Mouse (Mus musculus): ENCODE results near the gene Ttc12. TPM values are rescaled to one million over a fixed set of nuclear protein-coding genes. Genes with fewer than 3 reads are reported as not detected.

Gene Ttc12
- polyA plus RNA-seq (2012; rRNA removed), result 2.5 and 3.3 TPM in 2 replicates

- H3K4me3 ChIP-seq (ENCODE audit: control insufficient read depth, insufficient read depth, low read length), result peak within 1 kb of the TSS; percentile 70
- TF ChIP-seq POLR2A (IDR thresholded peaks at IDR 0.05; ENCODE audit: control insufficient read depth, extremely low read depth, insufficient read depth, low read length, poor library complexity) (0 out of 2 replicates have a peak, but pooled peaks have one; percentile 10), CTCF (IDR thresholded peaks at IDR 0.05; ENCODE audit: borderline replicate concordance, control insufficient read depth, extremely low read depth, insufficient read depth, low read length, poor library complexity) (no peak)
- H3K27me3 ChIP-seq (ENCODE audit: control insufficient read depth, insufficient read depth, low read length), result no peaks in the 10 kb centered on the region
- peak; percentile 66 for DNase-seq
- WGBS, result under 1% methylated on average over 18 of the region's 18 CpGs
- peak within 1 kb of the TSS; percentile 31; the same call in 1 of the 2 replicates for H3K27ac ChIP-seq (ENCODE audit: control insufficient read depth, insufficient read depth, low read length)
- H3K36me3 ChIP-seq (ENCODE audit: control insufficient read depth, insufficient read depth, low read length), result no peaks in the 10 kb centered on the region
- H3K4me1 ChIP-seq (replicated peaks; ENCODE audit: control insufficient read depth, insufficient read depth, low read length), result peaks cover 25% of the 10 kb centered on the region
These were observed at the start of gene Ttc12 for GRCm38 (mm10) chr9:49485892-49486311. Gene Ttc12, minus strand, starts transcription at chr9:49486225.

GRCm38 (mm10) chr9:49534958-49535357 lies 48.9 kb upstream of the Ttc12 start:
- H3K27me3 ChIP-seq (ENCODE audit: control insufficient read depth, insufficient read depth, low read length), result no peaks in the 10 kb centered on the region
- TF ChIP-seq POLR2A (IDR thresholded peaks at IDR 0.05; ENCODE audit: control insufficient read depth, extremely low read depth, insufficient read depth, low read length, poor library complexity) (no peak), CTCF (IDR thresholded peaks at IDR 0.05; ENCODE audit: borderline replicate concordance, control insufficient read depth, extremely low read depth, insufficient read depth, low read length, poor library complexity) (no peak)
- no peaks in the 10 kb centered on the region for H3K4me1 ChIP-seq (replicated peaks; ENCODE audit: control insufficient read depth, insufficient read depth, low read length)
- no peaks in the 10 kb centered on the region for H3K36me3 ChIP-seq (ENCODE audit: control insufficient read depth, insufficient read depth, low read length)
- no peak overlapping the region for H3K4me3 ChIP-seq (ENCODE audit: control insufficient read depth, insufficient read depth, low read length)
- no peak overlapping the region for H3K27ac ChIP-seq (ENCODE audit: control insufficient read depth, insufficient read depth, low read length)
- 54% methylated on average over 4 of the region's 4 CpGs for WGBS
- DNase-seq, result no peak

- Histone ChIP-seq H3K4me3 (ENCODE audit: control insufficient read depth, insufficient read depth, low read length) (no peak overlapping the region), H3K36me3 (ENCODE audit: control insufficient read depth, insufficient read depth, low read length) (no peaks in the 10 kb centered on the region), H3K4me1 (replicated peaks; ENCODE audit: control insufficient read depth, insufficient read depth, low read length) (no peaks in the 10 kb centered on the region), H3K27me3 (ENCODE audit: control insufficient read depth, insufficient read depth, low read length) (no peaks in the 10 kb centered on the region), H3K27ac (ENCODE audit: control insufficient read depth, insufficient read depth, low read length) (no peak overlapping the region)
- DNase-seq, result no peak
- TF ChIP-seq POLR2A (IDR thresholded peaks at IDR 0.05; ENCODE audit: control insufficient read depth, extremely low read depth, insufficient read depth, low read length, poor library complexity), result no peak
- TF ChIP-seq CTCF (IDR thresholded peaks at IDR 0.05; ENCODE audit: borderline replicate concordance, control insufficient read depth, extremely low read depth, insufficient read depth, low read length, poor library complexity), result no peak
- WGBS, result 61% methylated on average over 8 of the region's 8 CpGs
These were observed 48.0 kb upstream of the Ttc12 start for GRCm38 (mm10) chr9:49533912-49534491.

GRCm38 (mm10) chr9:49533455-49533854 lies 47.4 kb upstream of the Ttc12 start:
- TF ChIP-seq POLR2A (IDR thresholded peaks at IDR 0.05; ENCODE audit: control insufficient read depth, extremely low read depth, insufficient read depth, low read length, poor library complexity), result no peak
- no peak for TF ChIP-seq CTCF (IDR thresholded peaks at IDR 0.05; ENCODE audit: borderline replicate concordance, control insufficient read depth, extremely low read depth, insufficient read depth, low read length, poor library complexity)
- no peaks in the 10 kb centered on the region for H3K36me3 ChIP-seq (ENCODE audit: control insufficient read depth, insufficient read depth, low read length)
- no peaks in the 10 kb centered on the region for H3K4me1 ChIP-seq (replicated peaks; ENCODE audit: control insufficient read depth, insufficient read depth, low read length)
- no peak overlapping the region for H3K4me3 ChIP-seq (ENCODE audit: control insufficient read depth, insufficient read depth, low read length)
- H3K27me3 ChIP-seq (ENCODE audit: control insufficient read depth, insufficient read depth, low read length), result no peaks in the 10 kb centered on the region
- no peak for DNase-seq
- WGBS, result 85% methylated on average over 7 of the region's 7 CpGs
- no peak overlapping the region for H3K27ac ChIP-seq (ENCODE audit: control insufficient read depth, insufficient read depth, low read length)

GRCm38 (mm10) chr9:49531833-49532232 lies 45.8 kb upstream of the Ttc12 start:
- TF ChIP-seq CTCF (IDR thresholded peaks at IDR 0.05; ENCODE audit: borderline replicate concordance, control insufficient read depth, extremely low read depth, insufficient read depth, low read length, poor library complexity), result no peak
- no peak for TF ChIP-seq POLR2A (IDR thresholded peaks at IDR 0.05; ENCODE audit: control insufficient read depth, extremely low read depth, insufficient read depth, low read length, poor library complexity)
- Histone ChIP-seq H3K27me3 (ENCODE audit: control insufficient read depth, insufficient read depth, low read length) (no peaks in the 10 kb centered on the region), H3K27ac (ENCODE audit: control insufficient read depth, insufficient read depth, low read length) (no peak overlapping the region), H3K36me3 (ENCODE audit: control insufficient read depth, insufficient read depth, low read length) (no peaks in the 10 kb centered on the region), H3K4me1 (replicated peaks; ENCODE audit: control insufficient read depth, insufficient read depth, low read length) (no peaks in the 10 kb centered on the region), H3K4me3 (ENCODE audit: control insufficient read depth, insufficient read depth, low read length) (no peak overlapping the region)
- WGBS, result 94% methylated on average over 6 of the region's 6 CpGs
- no peak for DNase-seq

- 53% methylated on average over 7 of the region's 7 CpGs for WGBS
- TF ChIP-seq POLR2A (IDR thresholded peaks at IDR 0.05; ENCODE audit: control insufficient read depth, extremely low read depth, insufficient read depth, low read length, poor library complexity), result no peak
- Histone ChIP-seq H3K4me3 (ENCODE audit: control insufficient read depth, insufficient read depth, low read length) (no peak overlapping the region), H3K27ac (ENCODE audit: control insufficient read depth, insufficient read depth, low read length) (no peak overlapping the region), H3K27me3 (ENCODE audit: control insufficient read depth, insufficient read depth, low read length) (no peaks in the 10 kb centered on the region), H3K36me3 (ENCODE audit: control insufficient read depth, insufficient read depth, low read length) (no peaks in the 10 kb centered on the region), H3K4me1 (replicated peaks; ENCODE audit: control insufficient read depth, insufficient read depth, low read length) (no peaks in the 10 kb centered on the region)
- DNase-seq, result no peak
These were observed 45.2 kb upstream of the Ttc12 start for GRCm38 (mm10) chr9:49531257-49531656.

GRCm38 (mm10) chr9:49530739-49531138 lies 44.7 kb upstream of the Ttc12 start:
- no peak for DNase-seq
- 80% methylated on average over 4 of the region's 4 CpGs for WGBS
- H3K27me3 ChIP-seq (ENCODE audit: control insufficient read depth, insufficient read depth, low read length), result no peaks in the 10 kb centered on the region

More at GRCm38 (mm10) chr9:49530739-49531138, 44.7 kb upstream of the Ttc12 start:
- no peak for TF ChIP-seq POLR2A (IDR thresholded peaks at IDR 0.05; ENCODE audit: control insufficient read depth, extremely low read depth, insufficient read depth, low read length, poor library complexity)
- no peak overlapping the region for H3K4me3 ChIP-seq (ENCODE audit: control insufficient read depth, insufficient read depth, low read length)
- no peaks in the 10 kb centered on the region for H3K36me3 ChIP-seq (ENCODE audit: control insufficient read depth, insufficient read depth, low read length)
- H3K27ac ChIP-seq (ENCODE audit: control insufficient read depth, insufficient read depth, low read length), result no peak overlapping the region
- H3K4me1 ChIP-seq (replicated peaks; ENCODE audit: control insufficient read depth, insufficient read depth, low read length), result no peaks in the 10 kb centered on the region

All from thymus, adult 2 months (tissue).